Mouse (Mus musculus) CH12.LX (cell line): Measurements from ENCODE around the gene 5330417C22Rik. TPM values are rescaled to one million over a fixed set of nuclear protein-coding genes. Genes with fewer than 3 reads are reported as not detected.

Experiments
- DNase-seq: peaks from one replicate; pipeline ENCODE4 v3.0.0-alpha.2; 2013; ENCODE audit errors: extremely low read depth
- H3K27ac ChIP-seq: 2 replicates; pipeline ENCODE4 v1.5.1; 2012; ENCODE audit warnings: low read depth, mild to moderate bottlenecking, control low read depth, moderate library complexity; ENCODE audit not compliant: insufficient read depth
- H3K27me3 ChIP-seq: replicated peaks from 2 replicates; pipeline ENCODE3; 2012; ENCODE audit warnings: inconsistent platforms
- H3K36me3 ChIP-seq, 2 experiments: replicated peaks in 1 of 2; 2 replicates each; pipeline versions ENCODE3 to v1.6.1; 2012; ENCODE audit warnings: inconsistent platforms in 1 of 2, low read length in 1 of 2, mild to moderate bottlenecking in 1 of 2, mixed read lengths in 1 of 2, moderate library complexity in 1 of 2; ENCODE audit not compliant: control insufficient read depth in 1 of 2, insufficient read depth in 1 of 2
- H3K4me1 ChIP-seq, 2 experiments: 2 replicates each; pipeline ENCODE4 v1.6.1; 2012; ENCODE audit warnings: inconsistent platforms in 1 of 2, moderate library complexity in 1 of 2; ENCODE audit not compliant: insufficient read depth in 2 of 2, control insufficient read depth in 1 of 2
- H3K4me2 ChIP-seq: 2 replicates; pipeline ENCODE4 v1.6.1; 2012; ENCODE audit warnings: low read depth, mild to moderate bottlenecking, control low read depth; ENCODE audit not compliant: poor library complexity, insufficient read depth, severe bottlenecking
- H3K4me3 ChIP-seq, 3 experiments: fragments of 150-350 bp in 1 of 3; sonication (generic) in 1 of 3; replicated peaks in 1 of 3; 2 replicates each; pipeline versions ENCODE3 to v1.5.1; 2011 to 2012; ENCODE audit warnings: low read depth in 2 of 3, low read length in 2 of 3, mild to moderate bottlenecking in 2 of 3, moderate library complexity in 2 of 3, control low read depth in 1 of 3, improper control_type of control experiment in 1 of 3, inconsistent platforms in 1 of 3, mixed read lengths in 1 of 3; ENCODE audit not compliant: poor library complexity in 1 of 3
- H3K79me2 ChIP-seq: replicated peaks from 2 replicates; pipeline ENCODE4 v1.6.1; 2012; ENCODE audit warnings: mild to moderate bottlenecking, moderate library complexity; ENCODE audit not compliant: control insufficient read depth, poor library complexity, insufficient read depth, severe bottlenecking; ENCODE audit errors: extremely low read depth
- H3K9ac ChIP-seq: 2 replicates; pipeline ENCODE4 v1.6.1; 2012; ENCODE audit warnings: low read depth, mild to moderate bottlenecking, control low read depth, moderate library complexity; ENCODE audit not compliant: insufficient read depth
- H3K9me3 ChIP-seq: replicated peaks from 2 replicates; pipeline ENCODE3; 2012; ENCODE audit warnings: low read length, inconsistent platforms, mixed read lengths
- CHD2 ChIP-seq: IDR thresholded peaks from 2 replicates; pipeline ENCODE4 v1.6.1; 2011; ENCODE audit warnings: low read length, improper control_type of control experiment
- E2F4 ChIP-seq: IDR thresholded peaks from 2 replicates; pipeline ENCODE4 v1.6.1; 2011; ENCODE audit warnings: low read depth, low read length, improper control_type of control experiment; ENCODE audit not compliant: insufficient replicate concordance
- ELF1 ChIP-seq: IDR thresholded peaks from 2 replicates; pipeline ENCODE4 v1.6.1; 2014; ENCODE audit warnings: low read depth, mild to moderate bottlenecking, inconsistent platforms, low read length, improper control_type of control experiment
- GABPA ChIP-seq: IDR thresholded peaks from 2 replicates; pipeline ENCODE4 v1.6.1; 2012; ENCODE audit warnings: low read depth, low read length, improper control_type of control experiment, inconsistent platforms; ENCODE audit not compliant: insufficient replicate concordance
- HCFC1 ChIP-seq: IDR thresholded peaks from 2 replicates; pipeline ENCODE4 v1.6.1; 2012; ENCODE audit warnings: low read depth, mild to moderate bottlenecking, inconsistent platforms, low read length, improper control_type of control experiment
- IRF4 ChIP-seq: IDR thresholded peaks from 2 replicates; pipeline ENCODE4 v1.6.1; 2014; ENCODE audit warnings: low read depth, mild to moderate bottlenecking, inconsistent platforms, low read length, improper control_type of control experiment
- MAFK ChIP-seq: IDR thresholded peaks from 2 replicates; pipeline ENCODE4 v1.6.1; 2011; ENCODE audit warnings: low read length, improper control_type of control experiment; ENCODE audit not compliant: insufficient replicate concordance
- MEF2A ChIP-seq: IDR thresholded peaks from 2 replicates; pipeline ENCODE4 v1.6.1; 2014; ENCODE audit warnings: low read depth, mild to moderate bottlenecking, inconsistent platforms, low read length, improper control_type of control experiment, borderline replicate concordance
- MXI1 ChIP-seq: IDR thresholded peaks from 2 replicates; pipeline ENCODE4 v1.6.1; 2011; ENCODE audit warnings: mild to moderate bottlenecking, low read depth, low read length, improper control_type of control experiment
- NRF1 ChIP-seq: IDR thresholded peaks from 2 replicates; pipeline ENCODE4 v1.6.1; 2014; ENCODE audit warnings: low read depth, mild to moderate bottlenecking, inconsistent platforms, low read length, improper control_type of control experiment, moderate library complexity
- SIN3A ChIP-seq: IDR thresholded peaks from 2 replicates; pipeline ENCODE4 v1.6.1; 2012; ENCODE audit warnings: low read length, improper control_type of control experiment, inconsistent platforms
- SMC3 ChIP-seq: IDR thresholded peaks from 2 replicates; pipeline ENCODE4 v1.6.1; 2011; ENCODE audit warnings: low read depth, low read length, improper control_type of control experiment
- UBTF ChIP-seq: IDR thresholded peaks from 2 replicates; pipeline ENCODE4 v1.6.1; 2012; ENCODE audit warnings: low read depth, mild to moderate bottlenecking, inconsistent platforms, low read length, improper control_type of control experiment, moderate library complexity
- USF2 ChIP-seq: conservative IDR thresholded peaks from 2 replicates; pipeline ENCODE4 v1.6.1; 2011; ENCODE audit warnings: low read depth, low read length, improper control_type of control experiment
- ZKSCAN1 ChIP-seq: IDR thresholded peaks from 2 replicates; pipeline ENCODE4 v1.6.1; 2012; ENCODE audit warnings: low read depth, inconsistent platforms, low read length, improper control_type of control experiment, borderline replicate concordance
- ZNF384 ChIP-seq: IDR thresholded peaks from 2 replicates; pipeline ENCODE4 v1.6.1; 2012; ENCODE audit warnings: low read depth, low read length, improper control_type of control experiment, inconsistent platforms
- dilution Hi-C: fragments of 300-500 bp; cut with MboI; formaldehyde crosslinking; loops from 2 replicates; pipeline ENCODE4 v1.14.3; 2020; ENCODE audit warnings: low sequenced_read_pairs; ENCODE audit not compliant: extremely low pct_unique_long_range_greater_than_20kb, extremely low pct_ligation_motif_present
- in situ Hi-C: fragments of 300-500 bp; cut with MboI; formaldehyde crosslinking; loops from 3 replicates; pipeline ENCODE4 v1.14.3; 2019; ENCODE audit warnings: low sequenced_read_pairs, low pct_ligation_motif_present, low pct_unique_long_range_greater_than_20kb, mixed read lengths
- polyA plus RNA-seq: library from polyadenylated mRNA; unstranded; fragments of >175 nt; gene quantifications from 2 replicates; pipeline ENCODE4 v1.2.1, GENCODE M21; 2012; ENCODE audit warnings: low read depth; ENCODE audit not compliant: insufficient read length
- total RNA-seq, 2 experiments: library from RNA; depleted of rRNA; stranded (reverse); fragments of 300-350 nt in 1 of 2; fragments of >200 nt in 1 of 2; gene quantifications; 2 replicates each; pipeline ENCODE4 v1.2.3; 2012 to 2014

Gene 5330417C22Rik
- total and polyA plus RNA-seq, 3 experiments, result 0.05 to 0.27 (median 0.17) TPM

DNA sequence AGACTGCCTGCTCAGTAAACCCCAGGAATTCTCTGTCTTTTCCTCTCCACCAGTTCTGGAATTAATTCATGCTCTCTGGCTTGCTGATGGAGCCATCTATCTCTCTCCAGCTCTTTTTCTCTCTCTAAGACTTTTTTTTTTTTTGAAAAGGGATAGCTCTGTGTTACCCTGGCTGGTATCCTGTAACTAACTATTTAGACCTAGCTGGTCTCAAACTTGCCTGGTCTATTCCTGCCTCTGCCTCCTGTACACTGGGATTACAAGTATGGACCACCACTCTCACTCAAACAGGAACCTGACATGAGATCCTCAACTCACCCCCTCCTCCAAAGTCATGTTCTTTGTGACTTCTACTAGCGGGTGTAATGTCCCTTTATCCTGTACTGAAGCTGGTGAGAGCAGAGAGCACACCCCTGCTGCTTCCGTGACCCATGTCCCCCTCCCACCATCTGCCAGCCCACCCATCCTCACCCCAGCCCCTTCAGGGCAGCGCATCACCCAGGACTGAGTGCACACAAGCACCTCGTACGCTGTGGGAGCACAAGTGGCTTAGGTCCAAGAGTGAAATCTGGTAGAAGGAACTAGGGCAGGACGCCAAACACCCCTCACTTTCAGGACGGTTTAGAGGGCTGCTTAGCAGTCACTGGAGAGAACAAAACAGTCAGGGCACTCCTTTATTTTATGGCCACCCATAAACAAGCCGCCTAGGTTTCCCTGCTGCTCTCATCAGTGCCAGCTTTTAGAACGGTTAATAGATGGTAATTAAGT lies 25.4 kb downstream of the 5330417C22Rik start:
- no peaks in the 10 kb centered on the region for H3K9me3 ChIP-seq
- no peak overlapping the region for H3K4me3 ChIP-seq
- no peaks in the 10 kb centered on the region; a peak in 1 of 4 replicates for H3K4me1 ChIP-seq
- H3K36me3 ChIP-seq, result no peaks in the 10 kb centered on the region
- H3K27me3 ChIP-seq, result peaks cover 7% of the 10 kb centered on the region
- no peaks in the 10 kb centered on the region for H3K79me2 ChIP-seq
- H3K27ac ChIP-seq, result no peak overlapping the region
- no peak overlapping the region for H3K4me2 ChIP-seq
- TF ChIP-seq CHD2, result no peak
- TF ChIP-seq ZNF384, result no peak
- no peak for TF ChIP-seq ZKSCAN1
- no peak for TF ChIP-seq SMC3
- TF ChIP-seq USF2, result no peak
- no peak for TF ChIP-seq UBTF
- no peak for TF ChIP-seq IRF4
- no peak for TF ChIP-seq MXI1
- TF ChIP-seq NRF1, result no peak
- TF ChIP-seq HCFC1, result no peak
- no peak for TF ChIP-seq E2F4
- TF ChIP-seq ELF1, result no peak
- TF ChIP-seq MAFK, result no peak
- no peak for DNase-seq
- in situ Hi-C loops, result no loop called here
- H3K9ac ChIP-seq, result no peak overlapping the region
- dilution Hi-C loops, result no loop called here

DNA sequence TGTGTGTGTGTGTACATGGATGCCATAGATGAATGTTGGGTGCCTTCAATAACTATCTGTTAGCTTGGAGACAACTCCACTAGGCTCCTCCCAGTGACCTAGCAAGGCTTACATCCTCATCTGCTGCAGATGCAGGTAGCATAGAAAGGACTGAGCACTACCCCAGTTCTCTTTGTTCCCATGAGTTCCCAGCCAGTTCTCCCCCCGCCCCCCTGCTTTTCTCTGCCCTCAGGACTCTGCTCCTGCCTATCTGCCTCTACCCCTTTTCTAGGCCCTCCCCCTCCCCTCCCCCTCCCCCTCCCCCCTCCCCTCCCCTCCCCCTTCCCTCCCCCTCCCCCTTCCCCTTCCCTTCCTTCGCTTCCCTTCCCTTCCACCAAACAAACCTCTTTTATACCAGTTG lies 26.2 kb downstream of the 5330417C22Rik start:
- in situ Hi-C loops, result no loop called here

More for the DNA sequence above, 26.2 kb downstream of the 5330417C22Rik start:
- Histone ChIP-seq H3K4me3 (no peak overlapping the region), H3K27me3 (peaks cover 7% of the 10 kb centered on the region), H3K9me3 (no peaks in the 10 kb centered on the region), H3K9ac (no peak overlapping the region), H3K79me2 (no peaks in the 10 kb centered on the region), H3K27ac (no peak overlapping the region), H3K4me2 (no peak overlapping the region), H3K36me3 (no peaks in the 10 kb centered on the region), H3K4me1 (no peaks in the 10 kb centered on the region; a peak in 1 of 4 replicates)
- no peak for DNase-seq
- dilution Hi-C loops, result no loop called here
- TF ChIP-seq SIN3A (no peak), HCFC1 (no peak), CHD2 (no peak), GABPA (no peak), MEF2A (no peak), IRF4 (no peak)
